Mouse (Mus musculus) midbrain, embryonic 16.5 days (tissue): ENCODE data around the gene Ap1g2. TPM values are rescaled to one million over a fixed set of nuclear protein-coding genes. Genes with fewer than 3 reads are reported as not detected.

Source experiments
- ATAC-seq: fragments of 200-750 bp; cut with Nextera tagmentation; 2 replicates; pipeline ENCODE4 v1.8.0; 2017; ENCODE audit warnings: moderate TSS enrichment
- H3K27ac ChIP-seq: fragments of 300-500 bp; sonication (generic); 2 replicates; pipeline ENCODE4 v1.5.1; 2014; ENCODE audit warnings: mild to moderate bottlenecking, low read length, mixed read lengths
- H3K27me3 ChIP-seq: fragments of 300-500 bp; sonication (generic); 2 replicates; pipeline ENCODE4 v1.6.1; 2014; ENCODE audit warnings: low read depth, low read length, mixed read lengths; ENCODE audit not compliant: control insufficient read depth, insufficient read depth
- H3K36me3 ChIP-seq: fragments of 300-500 bp; sonication (generic); 2 replicates; pipeline ENCODE4 v1.6.1; 2014; ENCODE audit warnings: mild to moderate bottlenecking, low read length, moderate library complexity, mixed read lengths; ENCODE audit not compliant: control insufficient read depth, insufficient read depth
- H3K4me1 ChIP-seq: fragments of 300-500 bp; sonication (generic); 2 replicates; pipeline ENCODE4 v1.6.1; 2014; ENCODE audit warnings: mild to moderate bottlenecking, low read length, mixed read lengths; ENCODE audit not compliant: control insufficient read depth, insufficient read depth
- H3K4me2 ChIP-seq: fragments of 300-500 bp; sonication (generic); 2 replicates; pipeline ENCODE4 v1.6.1; 2014; ENCODE audit warnings: mild to moderate bottlenecking, low read length, mixed read lengths
- H3K4me3 ChIP-seq: fragments of 300-500 bp; sonication (generic); 2 replicates; pipeline ENCODE4 v1.5.1; 2014; ENCODE audit warnings: low read depth, mild to moderate bottlenecking, low read length, moderate library complexity, mixed read lengths
- H3K9ac ChIP-seq: fragments of 300-500 bp; sonication (generic); 2 replicates; pipeline ENCODE4 v1.6.1; 2014; ENCODE audit warnings: low read depth, low read length, mixed read lengths
- H3K9me3 ChIP-seq: fragments of 300-500 bp; sonication (generic); replicated peaks from 2 replicates; pipeline ENCODE4 v1.6.1; 2014; ENCODE audit warnings: mild to moderate bottlenecking, low read length, mixed read lengths; ENCODE audit not compliant: control insufficient read depth, poor library complexity, severe bottlenecking
- WGBS: fragments of 180-500 bp; shearing (Covaris S2); extraction: QIAGEN DNeasy Blood & Tissue Kit; methylation state at CpG from one replicate; pipeline ENCODE4 v1.1.7; 2014; 5-methylcytosine and 5-hydroxymethylcytosine counted together
- polyA plus RNA-seq: library from polyadenylated mRNA; unstranded; fragments of >200 nt; fragmentation: Nextera tagmentation; extraction: Ambion mirVana; gene quantifications from 2 replicates; pipeline ENCODE4 v1.2.1, GENCODE M21; 2015

The Ap1g2 gene
- polyA plus RNA-seq, 1 experiment from 2014 or later = 9.2 TPM

DNA sequence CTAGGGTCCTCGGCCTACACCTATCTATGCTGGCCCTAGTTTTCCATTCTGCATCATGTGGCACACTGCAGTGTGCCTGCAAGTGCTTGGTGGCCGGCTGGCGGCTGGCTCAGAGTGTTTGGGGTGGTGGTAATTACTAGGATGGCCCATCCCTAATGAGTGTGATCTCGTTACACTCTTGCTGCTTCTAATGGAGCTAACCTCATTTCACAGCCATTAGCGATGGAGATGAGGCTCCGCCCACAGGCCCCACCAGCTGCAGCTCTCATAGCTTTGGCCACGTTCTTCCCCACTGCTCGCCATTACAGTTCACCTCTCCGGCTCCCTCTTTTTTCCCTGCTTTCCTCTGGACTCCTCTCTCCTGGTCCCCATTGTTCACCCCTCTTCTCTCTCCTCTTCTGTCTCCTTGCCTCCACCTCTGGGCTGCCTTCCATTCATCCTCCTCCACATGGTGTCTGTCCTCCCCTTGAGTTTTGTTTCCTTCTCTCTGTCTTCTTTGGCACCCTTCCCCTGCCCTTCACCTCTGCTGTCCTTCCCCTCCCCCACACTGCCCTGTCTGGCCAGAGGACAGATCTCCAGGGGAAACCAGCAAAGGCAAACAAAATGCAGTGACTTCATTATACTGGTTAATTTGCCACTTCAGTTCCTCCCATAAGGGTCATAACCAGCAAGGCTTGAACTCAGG is 20.9 kb downstream of the Ap1g2 start:
- Histone ChIP-seq H3K9ac (no peak overlapping the region), H3K27me3 (no peaks in the 10 kb centered on the region), H3K4me2 (no peak overlapping the region), H3K9me3 (no peaks in the 10 kb centered on the region), H3K36me3 (no peaks in the 10 kb centered on the region), H3K4me1 (peaks cover 52% of the 10 kb centered on the region), H3K4me3 (no peak overlapping the region), H3K27ac (no peak overlapping the region; the same call in 1 of the 2 replicates)
- WGBS = 29% methylated on average over 9 of the region's 9 CpGs
- no peak for ATAC-seq

DNA sequence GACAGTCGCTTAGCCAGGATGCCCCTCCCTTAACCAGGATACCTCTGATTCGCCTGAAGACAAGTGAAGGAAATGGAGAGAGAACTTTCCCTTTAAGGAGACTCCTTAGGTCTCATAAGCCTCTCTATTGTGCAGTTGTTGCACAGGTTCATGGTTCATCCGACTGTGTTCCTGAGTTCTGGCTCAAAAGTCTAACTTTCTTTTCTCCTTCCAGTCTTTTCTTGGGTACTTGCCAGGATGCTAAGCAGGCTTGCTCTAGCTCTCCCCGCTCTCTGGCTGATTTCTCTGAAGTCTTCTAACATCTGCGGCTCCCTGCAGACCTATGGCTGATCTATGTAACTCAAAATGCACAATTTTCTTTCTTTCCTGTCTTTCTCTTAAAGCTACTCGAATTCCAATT is 22.9 kb downstream of the Ap1g2 start:
- no peaks in the 10 kb centered on the region for H3K36me3 ChIP-seq
- H3K4me1 ChIP-seq = peaks cover 47% of the 10 kb centered on the region
- no peaks in the 10 kb centered on the region for H3K27me3 ChIP-seq
- no peak overlapping the region for H3K9ac ChIP-seq
- H3K27ac ChIP-seq = no peak overlapping the region
- no peaks in the 10 kb centered on the region for H3K9me3 ChIP-seq
- no peak overlapping the region for H3K4me3 ChIP-seq
- no peak for ATAC-seq
- WGBS = 70% methylated on average over 6 of the region's 6 CpGs
- no peak overlapping the region for H3K4me2 ChIP-seq

DNA sequence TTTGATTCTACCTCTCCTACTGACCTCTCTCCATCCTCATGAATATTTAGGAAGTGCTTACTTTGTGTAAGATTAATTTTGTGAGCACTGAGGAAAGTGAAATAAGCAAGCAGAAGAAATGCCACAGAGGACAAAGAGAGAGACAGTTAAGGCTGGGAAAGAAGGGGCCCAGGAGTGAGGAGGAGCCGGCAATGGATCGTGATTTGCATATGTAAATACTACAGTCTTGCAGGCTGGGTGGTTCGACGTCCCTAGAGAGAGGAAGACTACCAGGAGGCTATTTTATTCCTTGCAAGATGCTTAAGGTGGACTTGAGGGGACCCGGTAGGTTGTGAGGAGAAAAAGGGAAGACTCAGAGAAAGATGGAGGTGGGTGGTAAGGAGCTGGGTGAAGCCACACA is 25.3 kb downstream of the Ap1g2 start:
- no peak overlapping the region for H3K4me3 ChIP-seq
- H3K9me3 ChIP-seq = no peaks in the 10 kb centered on the region
- no peaks in the 10 kb centered on the region for H3K36me3 ChIP-seq
- H3K27me3 ChIP-seq = no peaks in the 10 kb centered on the region
- peak overlapping the region; percentile 5; the same call in 1 of the 2 replicates for H3K27ac ChIP-seq
- no peak overlapping the region for H3K9ac ChIP-seq
- H3K4me2 ChIP-seq = no peak overlapping the region
- WGBS = 27% methylated on average over 5 of the region's 5 CpGs
- no peak for ATAC-seq
- H3K4me1 ChIP-seq = peaks cover 44% of the 10 kb centered on the region

DNA sequence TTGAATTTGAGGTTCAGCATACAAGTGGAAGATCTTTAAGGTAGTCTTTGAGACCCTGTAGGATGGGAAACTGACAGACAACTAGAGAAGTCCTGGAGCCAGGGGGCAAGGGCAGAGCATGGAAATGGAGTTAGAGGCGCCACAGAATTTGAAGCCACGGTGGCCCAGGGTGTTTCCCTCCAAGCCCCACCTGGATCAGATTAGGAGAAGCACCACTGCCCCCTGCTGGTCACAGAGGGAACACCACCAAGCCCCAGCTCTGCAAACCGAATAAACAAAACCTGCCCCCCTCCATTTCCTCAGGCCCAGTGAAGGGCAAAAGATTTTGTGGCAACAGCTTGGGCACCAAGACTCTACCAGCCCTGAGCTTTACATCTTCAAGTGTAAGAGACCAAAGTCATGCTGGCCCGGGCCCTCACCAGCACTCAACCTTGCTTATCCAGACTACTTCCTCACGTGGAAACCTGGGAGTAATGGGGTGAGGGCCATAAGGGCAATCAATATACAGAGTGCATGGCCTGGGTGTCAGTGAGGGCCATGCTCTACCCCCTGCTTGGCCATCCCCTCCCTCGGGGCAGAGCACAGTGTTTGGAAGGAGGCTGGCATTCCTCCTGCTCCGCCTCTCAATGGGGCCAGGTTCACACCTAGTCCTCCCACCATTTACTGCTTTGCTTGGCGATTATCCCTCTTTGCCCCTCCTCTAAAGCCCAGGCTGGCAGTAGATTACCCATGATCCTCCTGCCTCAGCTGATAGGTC is 27.0 kb downstream of the Ap1g2 start:
- no peak overlapping the region for H3K4me2 ChIP-seq
- no peak overlapping the region for H3K4me3 ChIP-seq
- WGBS = 24% methylated on average over 8 of the region's 8 CpGs
- H3K9ac ChIP-seq = peak overlapping the region; percentile 60
- peaks cover 35% of the 10 kb centered on the region for H3K4me1 ChIP-seq
- no peaks in the 10 kb centered on the region for H3K27me3 ChIP-seq
- no peaks in the 10 kb centered on the region for H3K9me3 ChIP-seq
- peak overlapping the region; percentile 88 for H3K27ac ChIP-seq
- peak; percentile 15 for ATAC-seq
- H3K36me3 ChIP-seq = peaks cover 5% of the 10 kb centered on the region; the same call in 1 of the 2 replicates

DNA sequence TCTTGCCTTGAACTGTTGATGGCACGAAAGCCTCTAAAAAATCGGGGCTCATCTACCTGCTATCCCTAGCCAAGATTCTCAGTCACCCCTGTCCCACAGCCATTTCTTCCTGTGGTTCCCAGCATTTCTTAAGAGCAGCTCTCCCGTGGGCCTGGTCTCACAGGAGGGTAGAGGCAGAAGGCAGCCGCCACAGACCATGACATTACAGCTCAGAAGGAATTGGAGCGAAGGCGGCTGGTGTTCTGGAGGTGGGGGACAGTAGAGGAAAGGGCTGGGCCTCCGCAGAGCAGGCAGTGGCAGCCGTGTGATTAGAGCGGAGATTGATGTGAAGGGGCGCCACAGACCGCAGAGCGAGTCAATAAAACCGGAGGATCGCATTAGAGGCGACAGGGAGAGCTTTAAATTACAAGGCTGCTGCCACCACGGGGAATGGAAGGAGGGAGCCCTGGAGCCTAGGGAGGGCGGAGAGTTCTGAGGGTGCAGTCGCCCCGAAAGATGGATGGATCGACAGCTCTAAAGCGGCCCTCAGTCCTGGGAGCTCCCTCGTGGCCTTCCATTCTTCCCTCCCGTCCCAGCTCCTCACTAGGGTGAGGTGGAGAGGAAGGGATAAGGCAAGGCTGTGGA is 27.9 kb downstream of the Ap1g2 start:
- peak; percentile 49 for ATAC-seq
- Histone ChIP-seq H3K27me3 (no peaks in the 10 kb centered on the region), H3K36me3 (peaks cover 10% of the 10 kb centered on the region; the same call in 1 of the 2 replicates), H3K27ac (peak overlapping the region; percentile 88), H3K4me3 (no peak overlapping the region), H3K4me2 (peak overlapping the region; percentile 42), H3K9ac (peak overlapping the region; percentile 60), H3K4me1 (peaks cover 31% of the 10 kb centered on the region), H3K9me3 (no peaks in the 10 kb centered on the region)
- WGBS = 4% methylated on average over 23 of the region's 23 CpGs

DNA sequence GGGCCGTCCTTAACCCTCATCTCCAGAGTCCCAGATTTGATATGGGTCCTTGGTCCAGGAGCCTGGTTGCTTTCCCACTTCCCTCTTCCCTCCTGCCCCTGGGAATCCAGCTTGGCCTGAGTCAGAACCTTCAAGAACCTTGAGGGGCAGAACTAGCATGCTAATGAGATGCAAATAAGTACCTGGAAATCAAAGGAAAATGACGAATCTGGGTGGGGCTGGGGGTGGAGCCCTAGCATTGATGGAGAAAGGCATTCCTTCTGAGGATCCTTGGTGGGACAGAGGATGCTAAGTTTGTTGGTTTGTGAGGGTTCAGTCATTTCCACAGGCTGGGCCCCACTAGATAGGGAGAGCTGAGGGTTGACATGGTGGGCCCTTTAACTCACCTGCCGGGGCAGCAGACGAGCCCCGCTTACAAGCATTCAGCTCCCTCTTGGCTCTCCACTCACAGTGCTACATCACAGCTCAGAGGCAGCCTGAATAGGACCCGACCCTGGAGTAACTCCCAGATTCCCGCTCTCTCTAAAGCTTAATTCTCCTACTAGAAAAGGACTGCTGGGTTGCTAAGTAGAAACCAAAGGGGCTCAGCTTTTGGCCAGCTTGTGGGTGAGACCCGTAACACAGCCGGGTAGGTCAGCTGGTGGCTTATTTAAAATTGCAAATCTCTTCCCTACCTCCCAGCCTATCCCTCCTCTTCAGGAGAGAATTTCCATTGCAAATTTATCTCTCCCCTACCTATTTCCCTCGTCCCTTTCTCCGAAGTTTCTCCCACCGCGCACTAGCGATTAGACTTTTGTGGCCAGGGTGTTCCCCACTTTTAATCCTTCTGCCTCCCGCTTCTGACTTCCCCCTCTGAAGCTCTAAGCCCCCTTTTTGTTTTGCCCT is 28.7 kb downstream of the Ap1g2 start:
- Histone ChIP-seq H3K27me3 (no peaks in the 10 kb centered on the region), H3K27ac (peak overlapping the region; percentile 88), H3K36me3 (peaks cover 12% of the 10 kb centered on the region; the same call in 1 of the 2 replicates), H3K9ac (peak overlapping the region; percentile 60), H3K4me3 (no peak overlapping the region), H3K9me3 (no peaks in the 10 kb centered on the region), H3K4me1 (peaks cover 31% of the 10 kb centered on the region), H3K4me2 (peak overlapping the region; percentile 42)
- WGBS = 10% methylated on average over 15 of the region's 15 CpGs
- peak; percentile 44 for ATAC-seq

DNA sequence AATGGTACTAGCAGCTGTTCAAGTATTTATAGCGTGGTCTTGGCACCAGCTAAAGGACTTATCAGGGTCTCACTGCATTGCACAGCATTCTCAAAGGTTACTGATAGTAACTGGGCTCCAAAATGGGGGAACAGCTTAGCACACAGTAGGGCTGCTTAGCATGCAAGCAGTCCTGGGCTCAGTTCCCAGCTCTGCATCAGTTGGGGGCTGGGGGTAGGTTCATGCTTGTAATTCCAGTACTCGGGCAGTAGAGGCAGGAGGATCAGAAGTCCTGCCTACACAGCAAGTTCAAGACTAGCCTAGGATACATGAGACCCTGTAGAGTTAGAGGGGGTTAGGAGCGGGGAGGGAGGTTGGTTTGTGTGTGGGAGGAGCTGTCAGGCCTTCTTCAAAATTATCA is 29.4 kb downstream of the Ap1g2 start:
- Histone ChIP-seq H3K4me2 (no peak overlapping the region), H3K9me3 (no peaks in the 10 kb centered on the region), H3K27ac (peak overlapping the region; percentile 88; the same call in 1 of the 2 replicates), H3K4me1 (peaks cover 31% of the 10 kb centered on the region), H3K4me3 (no peak overlapping the region), H3K9ac (no peak overlapping the region), H3K36me3 (peaks cover 17% of the 10 kb centered on the region), H3K27me3 (no peaks in the 10 kb centered on the region)
- ATAC-seq = no peak
- 66% methylated on average over 3 of the region's 3 CpGs for WGBS

DNA sequence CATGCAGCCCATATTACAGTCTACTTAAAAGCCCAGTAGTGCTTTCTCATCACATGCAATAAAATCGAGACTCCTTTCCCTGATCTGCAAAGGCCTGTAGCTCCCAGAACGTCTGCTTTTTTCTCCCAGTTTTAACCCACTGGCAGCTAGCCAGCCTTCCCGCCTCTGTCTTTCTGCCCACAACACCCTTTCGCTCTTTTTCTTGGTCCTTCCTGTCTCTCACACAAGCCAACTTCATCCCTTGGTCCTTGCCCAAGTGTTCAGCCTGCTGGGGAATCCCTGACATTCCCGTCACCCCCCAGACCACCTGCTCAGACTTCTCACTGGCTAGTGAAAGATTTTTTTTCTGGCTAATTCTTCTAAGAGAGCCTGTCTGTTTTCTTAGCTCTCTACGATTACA is 30.2 kb downstream of the Ap1g2 start:
- H3K27ac ChIP-seq = peak overlapping the region; percentile 40; the same call in 1 of the 2 replicates
- no peak overlapping the region for H3K9ac ChIP-seq
- peaks cover 31% of the 10 kb centered on the region for H3K4me1 ChIP-seq
- 49% methylated on average over 6 of the region's 6 CpGs for WGBS
- no peak for ATAC-seq
- no peaks in the 10 kb centered on the region for H3K27me3 ChIP-seq
- no peak overlapping the region for H3K4me3 ChIP-seq
- peaks cover 23% of the 10 kb centered on the region for H3K36me3 ChIP-seq
- H3K4me2 ChIP-seq = no peak overlapping the region
- H3K9me3 ChIP-seq = no peaks in the 10 kb centered on the region
